Mouse (Mus musculus) bone marrow macrophage, adult 2 months (primary cell): Measurements from ENCODE around the gene Tent4a. TPM values are rescaled to one million over a fixed set of nuclear protein-coding genes. Genes with fewer than 3 reads are reported as not detected.

Source experiments
- H3K27ac ChIP-seq: 2 replicates; pipeline ENCODE4 v1.5.1; 2012; ENCODE audit warnings: low read depth, low read length; ENCODE audit not compliant: insufficient read depth
- H3K4me1 ChIP-seq: 2 replicates; pipeline ENCODE4 v1.6.1; 2012; ENCODE audit warnings: low read length; ENCODE audit not compliant: control insufficient read depth, insufficient read depth
- H3K4me3 ChIP-seq: 2 replicates; pipeline ENCODE4 v1.5.1; 2012; ENCODE audit warnings: mild to moderate bottlenecking, low read length, moderate library complexity; ENCODE audit not compliant: insufficient read depth
- CTCF ChIP-seq: IDR thresholded peaks from 2 replicates; pipeline ENCODE4 v1.5.1; 2012; ENCODE audit warnings: low read depth, mild to moderate bottlenecking, low read length, moderate library complexity
- POLR2A ChIP-seq: IDR thresholded peaks from 2 replicates; pipeline ENCODE4 v1.6.1; 2012; ENCODE audit warnings: mild to moderate bottlenecking, low read depth, low read length, borderline replicate concordance
- polyA plus RNA-seq: library from polyadenylated mRNA; stranded (reverse); fragments of >200 nt; gene quantifications from 2 replicates; pipeline ENCODE4 v1.2.4, GENCODE M21; 2012; ENCODE audit not compliant: missing spikeins, insufficient read depth, insufficient read length

The Tent4a gene
- polyA plus RNA-seq, 1 experiment: 15.0 TPM

DNA sequence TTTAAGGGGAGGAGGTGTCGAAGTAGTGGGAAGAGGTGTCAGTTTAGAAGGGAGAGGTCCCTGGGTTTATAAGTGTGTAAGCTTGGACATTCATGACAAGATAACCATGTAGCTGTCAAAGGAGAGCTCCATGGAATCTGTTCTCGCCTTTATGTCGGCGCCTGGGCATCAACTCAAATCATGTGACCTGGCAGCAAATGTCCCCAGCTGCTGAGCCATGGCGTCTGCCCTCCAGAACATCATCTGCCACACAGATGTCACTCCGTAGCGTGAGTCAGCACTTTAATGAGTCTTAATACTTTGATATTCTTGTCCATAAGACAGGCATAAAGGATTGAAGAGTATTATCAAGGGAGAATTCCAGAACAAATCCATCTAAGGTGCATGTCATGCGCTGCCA, 51.7 kb downstream of the Tent4a start:
- no peak overlapping the region for H3K4me3 ChIP-seq
- no peak overlapping the region for H3K27ac ChIP-seq
- TF ChIP-seq CTCF (no peak), POLR2A (no peak)
- no peaks in the 10 kb centered on the region for H3K4me1 ChIP-seq

DNA sequence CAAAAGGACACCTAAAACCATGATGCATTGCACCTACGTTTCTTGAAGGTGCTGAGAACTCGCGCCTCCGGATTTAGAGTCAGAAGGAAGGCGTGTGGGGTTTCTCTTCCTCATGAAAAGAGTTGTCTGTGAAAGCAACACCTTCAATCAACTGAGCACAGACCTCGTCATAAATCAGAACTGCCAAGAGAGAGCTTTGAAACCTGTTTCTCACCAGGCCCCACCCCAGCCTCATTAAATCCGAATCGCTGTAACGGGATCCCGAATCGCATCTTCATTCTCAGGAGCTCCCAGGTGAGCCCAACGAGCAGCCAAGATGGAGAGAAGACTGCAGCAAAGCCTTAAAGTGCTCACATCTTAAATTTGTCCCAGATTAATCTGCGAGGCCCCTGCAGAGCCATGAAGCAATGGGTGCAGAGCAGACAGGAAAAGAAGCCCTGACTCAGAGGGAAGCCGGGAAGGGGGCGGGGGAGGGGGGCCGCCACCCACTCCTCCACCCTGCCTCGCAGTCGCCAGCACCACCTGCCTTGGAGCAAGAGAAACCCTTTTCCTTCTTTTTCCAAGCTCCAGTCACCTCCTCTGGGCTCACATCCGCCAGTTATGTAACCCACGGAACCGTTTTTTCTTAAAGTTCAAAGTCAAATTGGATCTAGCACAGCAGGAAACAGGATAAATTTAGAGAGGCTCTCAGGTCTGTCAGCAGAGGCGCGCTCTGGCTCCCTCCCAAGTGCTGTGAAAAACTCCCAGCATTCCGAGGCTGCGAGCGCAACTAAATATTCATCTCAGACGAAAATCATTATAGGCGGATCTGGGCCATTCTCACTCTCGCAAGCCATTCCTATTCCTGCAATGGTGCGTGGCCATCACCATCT, 52.5 kb downstream of the Tent4a start:
- H3K4me1 ChIP-seq: no peaks in the 10 kb centered on the region
- no peak for TF ChIP-seq CTCF
- TF ChIP-seq POLR2A: no peak
- H3K4me3 ChIP-seq: 0 out of 2 replicates have a peak overlapping the region, but pooled peaks have one; percentile 10
- H3K27ac ChIP-seq: no peak overlapping the region

DNA sequence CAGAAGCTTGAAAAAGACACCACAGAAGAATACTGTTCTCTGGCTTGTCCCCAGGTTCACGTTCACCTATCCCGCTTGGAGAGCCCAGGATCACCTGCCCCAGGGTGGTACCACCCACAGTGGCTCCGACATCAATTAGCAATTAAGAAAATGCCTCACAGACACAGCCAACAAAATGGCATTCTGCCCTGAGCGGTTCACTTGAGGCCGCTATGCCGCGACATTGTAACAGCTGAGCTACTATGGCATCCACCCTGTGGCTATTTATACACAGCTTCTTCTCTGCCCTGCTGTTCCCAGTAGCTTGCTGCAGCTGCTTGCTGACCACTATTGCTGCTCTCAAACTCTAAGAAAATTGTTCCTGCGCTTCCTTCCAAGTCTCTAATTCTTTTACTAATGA, 53.4 kb downstream of the Tent4a start:
- TF ChIP-seq CTCF: no peak
- no peak for TF ChIP-seq POLR2A
- no peak overlapping the region for H3K4me3 ChIP-seq

DNA sequence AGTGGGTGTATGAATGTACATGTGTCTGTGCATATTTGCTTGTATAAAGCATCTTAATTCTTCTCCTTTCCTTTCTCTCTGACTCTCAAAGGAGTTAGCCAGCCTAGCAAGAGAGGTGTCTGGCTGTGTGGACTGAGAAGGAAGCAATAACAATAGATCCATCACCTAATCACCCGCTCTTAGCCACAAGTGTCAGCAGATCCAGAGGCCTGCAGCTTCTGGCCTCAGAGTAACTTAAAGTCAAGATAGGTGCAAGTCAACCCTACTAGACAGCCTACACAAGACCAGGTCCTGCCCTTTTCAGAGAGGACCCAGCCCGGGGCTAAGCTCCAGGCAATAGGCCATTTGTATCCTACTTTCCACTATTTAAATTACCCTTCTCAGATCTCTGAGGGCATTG, 54.5 kb downstream of the Tent4a start:
- no peaks in the 10 kb centered on the region for H3K4me1 ChIP-seq
- no peak overlapping the region for H3K4me3 ChIP-seq
- no peak overlapping the region for H3K27ac ChIP-seq
- no peak for TF ChIP-seq CTCF
- TF ChIP-seq POLR2A: no peak

More for the DNA sequence above, 53.4 kb downstream of the Tent4a start:
- Histone ChIP-seq H3K27ac (no peak overlapping the region), H3K4me1 (no peaks in the 10 kb centered on the region)

DNA sequence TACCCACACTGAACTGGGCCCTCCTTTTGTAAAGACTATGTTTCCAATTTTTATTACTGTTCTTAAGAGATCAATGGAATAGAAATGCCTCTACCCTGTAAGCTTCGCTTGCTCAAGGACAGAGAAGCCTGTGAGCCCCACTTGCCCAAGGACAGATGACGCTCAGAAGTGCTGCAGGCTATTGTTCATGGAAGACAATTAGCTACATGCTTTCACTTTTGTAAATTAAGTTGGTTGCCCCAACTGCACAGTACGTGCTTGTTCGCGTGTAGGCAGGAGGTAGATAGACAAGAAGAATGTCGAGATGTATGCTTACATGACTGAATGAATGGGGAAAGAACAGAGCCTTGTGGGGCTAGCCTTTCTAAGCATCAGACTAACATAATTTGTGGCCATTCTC, 55.7 kb downstream of the Tent4a start:
- Histone ChIP-seq H3K4me1 (no peaks in the 10 kb centered on the region), H3K4me3 (no peak overlapping the region), H3K27ac (no peak overlapping the region)
- TF ChIP-seq CTCF: no peak
- TF ChIP-seq POLR2A: no peak

DNA sequence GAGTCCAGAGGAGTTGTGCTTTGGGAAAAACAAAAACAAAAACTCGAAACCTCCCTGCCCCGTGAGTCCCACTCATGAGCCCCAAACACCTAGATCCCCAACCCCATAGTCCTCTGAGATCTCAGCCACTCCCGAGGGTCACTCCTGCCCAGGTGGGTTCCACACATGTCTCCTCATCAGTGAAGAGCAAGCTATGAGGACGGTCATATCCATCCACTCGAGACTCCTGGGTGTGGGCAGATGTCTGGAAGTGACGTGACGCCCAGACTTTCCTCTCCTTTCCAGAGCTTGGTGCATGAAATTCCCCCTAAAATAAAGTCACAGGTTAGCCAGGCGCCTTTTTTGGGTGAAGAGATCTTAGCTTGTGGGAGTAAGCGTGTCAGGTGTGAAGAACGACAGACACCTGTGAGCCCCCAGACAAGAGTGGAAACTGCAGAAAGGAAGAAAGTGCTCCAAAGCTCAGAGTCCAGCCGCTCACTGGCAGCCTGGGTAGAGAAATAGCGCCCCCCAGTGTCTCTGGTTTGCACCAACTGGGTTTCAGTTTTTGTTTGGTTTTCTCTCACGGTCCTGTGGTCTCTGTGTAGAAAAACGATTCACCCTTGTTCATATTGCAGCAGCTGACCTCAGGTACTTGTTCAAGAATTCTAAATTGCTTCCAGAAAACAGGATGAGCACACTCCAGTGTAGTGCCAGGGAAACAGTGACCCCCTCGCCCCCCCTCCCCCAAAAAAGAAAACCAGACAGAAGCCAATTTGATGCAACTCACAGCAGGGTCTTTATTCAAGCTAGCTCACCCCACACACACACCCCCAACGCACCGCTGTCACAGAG, 73.6 kb downstream of the Tent4a start:
- Histone ChIP-seq H3K4me3 (0 out of 2 replicates have a peak overlapping the region, but pooled peaks have one; percentile 17), H3K27ac (no peak overlapping the region), H3K4me1 (no peaks in the 10 kb centered on the region)
- no peak for TF ChIP-seq POLR2A
- no peak for TF ChIP-seq CTCF

DNA sequence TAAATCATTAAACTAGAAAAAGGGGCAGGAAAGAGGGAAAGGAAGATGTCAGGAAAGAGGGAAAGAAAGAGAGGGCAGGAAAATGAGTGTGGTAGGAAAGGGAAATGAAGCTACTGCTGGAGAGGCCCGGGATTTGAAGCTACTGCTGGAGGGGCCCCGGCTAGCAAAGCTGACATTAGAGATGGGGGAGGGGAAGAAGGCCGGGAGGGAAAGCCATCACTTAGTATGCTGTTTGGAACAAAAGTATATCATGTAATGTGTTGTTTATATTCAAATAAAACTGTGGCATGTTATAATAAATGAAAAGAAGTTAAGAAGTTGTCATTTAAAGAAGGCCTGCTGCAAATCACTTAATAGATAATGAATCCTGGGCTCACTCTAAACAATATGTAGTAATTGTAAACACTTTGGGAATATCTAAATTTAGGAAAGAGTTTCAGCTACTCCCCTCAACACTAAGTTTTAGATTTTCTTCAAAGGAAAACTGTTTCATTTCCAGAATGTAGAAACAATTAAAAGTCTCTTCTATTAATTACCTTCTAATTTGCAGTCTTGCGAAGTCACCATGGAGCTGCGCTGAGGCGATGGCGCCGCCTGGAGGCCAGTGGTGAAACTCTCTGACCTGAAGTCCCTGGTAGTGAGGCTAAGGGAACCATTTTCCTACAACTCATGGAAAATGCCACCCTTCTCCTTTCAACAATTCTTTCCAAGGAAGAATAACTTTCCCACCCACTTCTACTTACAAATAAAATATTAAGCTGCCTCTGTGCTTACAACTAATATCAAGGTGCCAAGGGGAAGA, 74.6 kb downstream of the Tent4a start:
- H3K4me1 ChIP-seq: no peaks in the 10 kb centered on the region
- TF ChIP-seq CTCF (peak; percentile 96), POLR2A (no peak)
- H3K27ac ChIP-seq: no peak overlapping the region
- no peak overlapping the region for H3K4me3 ChIP-seq

DNA sequence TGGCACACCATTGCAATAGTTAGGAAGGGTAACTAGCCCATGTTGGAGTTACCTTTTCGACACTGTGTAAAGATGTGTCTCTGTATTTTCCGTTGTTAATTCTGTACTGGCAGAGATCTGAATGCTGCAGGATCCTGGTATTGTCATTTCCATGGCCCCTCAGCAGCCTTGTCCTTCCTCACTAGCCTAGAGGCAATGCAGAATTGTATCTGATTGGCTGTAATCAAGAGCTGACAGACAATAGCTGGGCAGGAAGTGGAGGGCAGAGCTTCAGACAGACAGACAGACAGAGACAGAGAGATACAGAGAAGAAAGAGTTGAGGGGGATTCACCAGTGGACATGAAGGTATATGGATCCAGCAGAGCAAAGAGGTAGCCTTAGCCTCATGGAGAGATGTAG, 75.5 kb downstream of the Tent4a start:
- H3K27ac ChIP-seq: no peak overlapping the region
- no peak for TF ChIP-seq POLR2A
- no peak for TF ChIP-seq CTCF
- no peak overlapping the region for H3K4me3 ChIP-seq
- H3K4me1 ChIP-seq: no peaks in the 10 kb centered on the region

DNA sequence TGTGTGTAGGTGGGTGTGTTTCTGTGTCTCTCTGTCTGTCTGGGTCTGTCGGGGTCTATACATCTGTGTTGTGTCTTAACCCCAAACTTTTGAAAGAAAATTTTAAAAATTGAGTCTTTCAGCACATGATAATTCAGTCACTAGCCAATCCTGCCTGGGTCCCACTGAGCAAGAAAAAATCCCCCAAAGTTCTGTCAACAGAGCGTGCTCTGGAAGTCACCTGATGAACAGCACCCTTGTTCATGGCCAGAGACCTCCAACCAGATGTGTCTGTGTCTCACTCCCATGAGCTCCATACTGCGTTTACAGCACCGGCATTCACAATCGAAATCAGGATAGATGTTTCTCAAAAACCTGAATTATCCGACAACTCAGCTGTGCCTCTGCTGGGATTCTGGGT, 76.0 kb downstream of the Tent4a start:
- Histone ChIP-seq H3K4me3 (no peak overlapping the region), H3K27ac (no peak overlapping the region), H3K4me1 (no peaks in the 10 kb centered on the region)
- TF ChIP-seq CTCF (no peak), POLR2A (no peak)
